Mouse (Mus musculus) erythroblast, embryonic 14.5 days (primary cell): ENCODE measurements around the gene Eif4g2.

Source experiments
- GATA1 ChIP-seq: IDR thresholded peaks from 2 replicates; pipeline ENCODE4 v1.6.1; 2012; ENCODE audit warnings: low read length, inconsistent platforms, mixed read lengths
- TAL1 ChIP-seq: IDR thresholded peaks from 3 replicates; pipeline ENCODE4 v1.6.1; 2012; ENCODE audit warnings: low read length, inconsistent platforms, mixed read lengths

GRCm38 (mm10) chr7:111028281-111029045 is 54.4 kb downstream of the Eif4g2 start, which contains the start of gene Ctr9:
- no peak for TF ChIP-seq GATA1
- TF ChIP-seq TAL1, result no peak
